Mouse (Mus musculus) heart, embryonic 12.5 days (tissue): Measurements from ENCODE around the gene Gck. TPM values are rescaled to one million over a fixed set of nuclear protein-coding genes. Genes with fewer than 3 reads are reported as not detected.
A peak's percentile ranks its signal among the peaks of the same experiment; 100 is the strongest.

Source experiments
- ATAC-seq: fragments of 200-750 bp; cut with Nextera tagmentation; 2 replicates; pipeline ENCODE4 v1.8.0; 2017; ENCODE audit warnings: moderate TSS enrichment, moderate library complexity; ENCODE audit not compliant: insufficient number of reproducible peaks, low FRiP score
- H3K27ac ChIP-seq: fragments of 300-500 bp; sonication (generic); 2 replicates; pipeline ENCODE4 v1.5.1; 2016; ENCODE audit warnings: mild to moderate bottlenecking, moderate library complexity; ENCODE audit not compliant: poor library complexity, severe bottlenecking
- H3K27me3 ChIP-seq: fragments of 300-500 bp; sonication (generic); replicated peaks from 2 replicates; pipeline ENCODE4 v1.6.1; 2016; ENCODE audit warnings: mild to moderate bottlenecking, moderate library complexity
- H3K36me3 ChIP-seq: fragments of 300-500 bp; sonication (generic); 2 replicates; pipeline ENCODE4 v1.6.1; 2016; ENCODE audit warnings: mild to moderate bottlenecking, moderate library complexity
- H3K4me1 ChIP-seq: fragments of 300-500 bp; sonication (generic); replicated peaks from 2 replicates; pipeline ENCODE4 v1.6.1; 2016; ENCODE audit warnings: mild to moderate bottlenecking
- H3K4me2 ChIP-seq: fragments of 300-500 bp; sonication (generic); 2 replicates; pipeline ENCODE4 v1.6.1; 2016; ENCODE audit warnings: mild to moderate bottlenecking, moderate library complexity
- H3K4me3 ChIP-seq: fragments of 300-500 bp; sonication (generic); 2 replicates; pipeline ENCODE4 v1.5.1; 2016; ENCODE audit warnings: mild to moderate bottlenecking
- H3K9ac ChIP-seq: fragments of 300-500 bp; sonication (generic); 2 replicates; pipeline ENCODE4 v1.6.1; 2016; ENCODE audit warnings: mild to moderate bottlenecking, moderate library complexity
- H3K9me3 ChIP-seq: fragments of 300-500 bp; sonication (generic); replicated peaks from 2 replicates; pipeline ENCODE4 v1.6.1; 2016; ENCODE audit warnings: mild to moderate bottlenecking, moderate library complexity
- WGBS: fragments of 180-500 bp; shearing (Covaris S2); methylation state at CpG from one replicate; pipeline ENCODE4 v1.1.7; 2016; 5-methylcytosine and 5-hydroxymethylcytosine counted together
- polyA plus RNA-seq: library from polyadenylated mRNA; unstranded; fragments of >200 nt; fragmentation: Nextera tagmentation; extraction: Ambion mirVana; gene quantifications from 2 replicates; pipeline ENCODE4 v1.2.1, GENCODE M21; 2016

The Gck gene
- polyA plus RNA-seq, 1 experiment from 2014 or later = 2.2 TPM

- WGBS = 75% methylated on average over 1 of the region's 1 CpGs
- no peak overlapping the region for H3K4me2 ChIP-seq
- no peaks in the 10 kb centered on the region for H3K4me1 ChIP-seq
- no peak overlapping the region for H3K9ac ChIP-seq
- peaks cover 16% of the 10 kb centered on the region for H3K9me3 ChIP-seq
- H3K27ac ChIP-seq = no peak overlapping the region
- H3K27me3 ChIP-seq = no peaks in the 10 kb centered on the region
- ATAC-seq = no peak
- H3K4me3 ChIP-seq = no peak overlapping the region
- H3K36me3 ChIP-seq = no peaks in the 10 kb centered on the region
Measured at GRCm38 (mm10) chr11:5930578-5930977, 19.3 kb downstream of the Gck start.

DNA sequence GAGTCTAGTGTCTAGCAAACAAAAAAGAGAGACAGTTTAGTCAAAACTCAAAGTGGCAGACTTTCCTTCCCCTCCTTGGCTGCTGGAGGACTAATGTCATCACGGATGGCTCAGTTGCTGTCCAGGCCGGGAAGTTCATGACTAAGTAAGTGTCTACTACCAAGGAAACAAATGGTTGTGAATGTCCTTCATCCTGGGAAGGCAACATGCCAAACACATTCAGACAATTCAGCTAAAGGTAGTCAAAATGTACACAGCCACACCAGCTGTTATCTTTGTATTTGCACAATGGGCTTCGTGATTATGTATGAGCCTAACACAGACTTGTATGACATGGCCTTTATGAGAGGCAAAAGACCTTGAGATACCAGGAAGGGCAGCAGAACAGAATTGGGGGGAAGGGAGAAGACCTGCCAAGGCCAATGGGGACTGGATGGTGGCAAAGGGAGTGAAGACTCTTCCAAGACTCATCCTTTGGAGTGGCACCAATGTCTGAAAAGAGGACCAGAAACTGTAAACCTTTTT lies 23.1 kb downstream of the Gck start:
- WGBS = 77% methylated on average over 3 of the region's 3 CpGs
- peaks cover 5% of the 10 kb centered on the region; the same call in 1 of the 2 replicates for H3K9me3 ChIP-seq
- no peak overlapping the region for H3K4me3 ChIP-seq
- no peak overlapping the region for H3K9ac ChIP-seq
- no peak for ATAC-seq
- no peaks in the 10 kb centered on the region for H3K36me3 ChIP-seq
- H3K27me3 ChIP-seq = no peaks in the 10 kb centered on the region
- H3K4me1 ChIP-seq = no peaks in the 10 kb centered on the region
- no peak overlapping the region for H3K27ac ChIP-seq
- H3K4me2 ChIP-seq = no peak overlapping the region

- no peak for ATAC-seq
- H3K9ac ChIP-seq = no peak overlapping the region
Measured at GRCm38 (mm10) chr11:5924699-5925098, 25.2 kb downstream of the Gck start.

DNA sequence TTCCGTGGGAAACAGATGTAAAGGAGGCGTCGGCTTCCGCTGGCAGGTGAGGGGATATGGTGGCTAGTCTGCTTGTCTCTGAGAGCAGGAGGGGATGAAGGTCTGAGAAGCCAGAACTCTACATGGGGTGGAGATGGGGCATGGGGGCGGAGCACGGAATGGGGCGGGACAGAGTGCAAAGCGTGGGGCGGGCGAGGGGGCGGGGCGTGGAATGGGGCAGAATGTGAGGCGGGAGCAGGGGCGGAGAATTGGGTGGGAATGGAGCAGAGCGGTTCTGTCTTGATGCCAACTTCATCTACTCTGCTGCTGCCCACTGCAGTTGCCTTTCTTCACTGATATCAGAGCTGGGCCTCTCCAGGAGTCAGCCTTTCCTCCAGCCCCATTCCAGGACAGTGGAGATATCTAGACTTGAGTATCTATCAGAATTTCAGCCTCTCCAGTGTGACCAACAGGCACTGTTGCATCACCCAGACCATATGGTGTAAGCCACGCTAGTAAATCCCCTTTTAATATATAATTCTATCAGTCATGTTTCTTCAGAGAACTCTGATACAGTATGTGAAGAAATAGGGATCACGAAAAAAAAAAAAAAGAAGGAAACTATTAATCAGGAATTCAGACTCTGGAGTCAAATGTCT lies 29.4 kb downstream of the Gck start:
- 34% methylated on average over 17 of the region's 17 CpGs for WGBS
- H3K27me3 ChIP-seq = no peaks in the 10 kb centered on the region
- no peaks in the 10 kb centered on the region for H3K36me3 ChIP-seq
- H3K4me3 ChIP-seq = no peak overlapping the region
- 0 out of 2 replicates have a peak overlapping the region, but pooled peaks have one; percentile 27 for H3K4me2 ChIP-seq
- peak; percentile 51 for ATAC-seq
- peaks cover 16% of the 10 kb centered on the region for H3K4me1 ChIP-seq
- H3K9me3 ChIP-seq = no peaks in the 10 kb centered on the region
- no peak overlapping the region for H3K27ac ChIP-seq
- no peak overlapping the region for H3K9ac ChIP-seq

More at GRCm38 (mm10) chr11:5924699-5925098, 25.2 kb downstream of the Gck start:
- WGBS = 64% methylated on average over 8 of the region's 8 CpGs
- no peaks in the 10 kb centered on the region for H3K36me3 ChIP-seq
- no peak overlapping the region for H3K4me3 ChIP-seq
- no peak overlapping the region for H3K4me2 ChIP-seq
- no peaks in the 10 kb centered on the region for H3K27me3 ChIP-seq
- H3K9me3 ChIP-seq = no peaks in the 10 kb centered on the region
- peaks cover 4% of the 10 kb centered on the region; the same call in 1 of the 2 replicates for H3K4me1 ChIP-seq
- no peak overlapping the region for H3K27ac ChIP-seq

DNA sequence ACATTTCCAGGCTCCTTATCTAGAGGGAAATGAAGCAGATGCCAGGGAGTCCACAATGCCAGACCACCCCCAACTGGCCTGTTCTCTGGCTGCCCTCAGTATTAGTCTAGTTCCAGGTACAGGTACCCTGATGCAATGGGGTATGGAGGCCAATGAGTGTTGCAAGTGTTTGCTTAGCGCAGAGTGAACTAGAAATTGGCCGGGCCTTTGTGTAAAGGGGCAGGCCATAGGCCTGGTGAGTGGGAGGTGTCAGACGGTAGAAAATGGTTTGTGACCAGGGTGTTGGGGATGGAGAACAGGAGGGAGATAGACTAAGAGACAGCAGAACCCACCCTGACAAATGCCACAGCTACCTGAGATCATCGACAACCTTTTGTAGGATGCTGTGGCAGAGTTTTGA lies 30.3 kb downstream of the Gck start:
- no peaks in the 10 kb centered on the region for H3K36me3 ChIP-seq
- no peaks in the 10 kb centered on the region for H3K9me3 ChIP-seq
- H3K4me2 ChIP-seq = no peak overlapping the region
- 83% methylated on average over 4 of the region's 4 CpGs for WGBS
- no peak for ATAC-seq
- no peak overlapping the region for H3K9ac ChIP-seq
- no peaks in the 10 kb centered on the region for H3K27me3 ChIP-seq
- peaks cover 16% of the 10 kb centered on the region for H3K4me1 ChIP-seq
- no peak overlapping the region for H3K27ac ChIP-seq
- no peak overlapping the region for H3K4me3 ChIP-seq

DNA sequence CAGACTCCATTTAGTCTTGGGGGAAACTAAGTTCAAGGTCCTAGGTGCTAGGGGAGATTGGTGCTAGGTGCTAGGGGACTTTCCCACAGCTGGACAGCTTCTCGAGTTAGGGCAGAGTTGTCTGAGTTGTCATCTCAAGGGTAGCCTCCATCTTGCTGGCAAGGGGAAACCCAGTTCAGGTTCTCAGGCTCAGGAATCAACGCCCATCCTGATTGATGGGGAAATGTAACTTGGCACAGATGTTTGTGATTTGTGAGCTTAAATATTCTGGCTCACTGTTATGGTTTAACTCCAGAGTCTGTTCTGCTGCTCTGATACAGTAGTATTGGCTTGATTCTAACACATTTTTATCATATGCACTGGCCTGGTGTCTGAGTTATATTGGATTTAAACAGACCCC lies 31.8 kb downstream of the Gck start:
- Histone ChIP-seq H3K27me3 (no peaks in the 10 kb centered on the region), H3K9me3 (no peaks in the 10 kb centered on the region), H3K4me1 (peaks cover 16% of the 10 kb centered on the region), H3K4me3 (no peak overlapping the region), H3K4me2 (no peak overlapping the region), H3K27ac (no peak overlapping the region), H3K36me3 (no peaks in the 10 kb centered on the region), H3K9ac (no peak overlapping the region)
- no peak for ATAC-seq
- 72% methylated on average over 2 of the region's 2 CpGs for WGBS

DNA sequence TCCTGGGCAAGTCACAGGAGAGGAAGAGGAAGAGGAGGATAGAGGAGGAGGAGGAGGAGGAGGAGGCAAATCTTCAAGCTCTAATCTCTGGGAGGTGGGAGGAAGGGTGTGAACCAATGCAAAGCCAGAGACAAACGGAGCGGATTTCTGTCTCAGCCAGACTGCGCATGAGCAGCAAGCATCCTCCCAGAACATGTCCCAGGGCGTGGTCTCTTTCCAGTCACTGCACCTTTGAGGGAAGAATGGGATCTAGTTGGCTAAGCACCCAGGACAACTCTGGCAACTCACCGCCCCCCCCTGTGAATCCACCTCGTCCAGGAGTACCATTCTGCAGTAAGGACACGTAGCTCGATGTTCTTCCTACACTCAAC lies 33.7 kb downstream of the Gck start:
- H3K4me1 ChIP-seq = peaks cover 16% of the 10 kb centered on the region
- H3K9me3 ChIP-seq = no peaks in the 10 kb centered on the region
- H3K4me2 ChIP-seq = no peak overlapping the region
- H3K4me3 ChIP-seq = no peak overlapping the region
- ATAC-seq = no peak
- no peak overlapping the region for H3K9ac ChIP-seq
- H3K27ac ChIP-seq = no peak overlapping the region
- no peaks in the 10 kb centered on the region for H3K36me3 ChIP-seq
- 62% methylated on average over 8 of the region's 8 CpGs for WGBS
- H3K27me3 ChIP-seq = no peaks in the 10 kb centered on the region

- no peak for ATAC-seq
- H3K9ac ChIP-seq = no peak overlapping the region
- no peak overlapping the region for H3K27ac ChIP-seq
- H3K27me3 ChIP-seq = no peaks in the 10 kb centered on the region
- no peak overlapping the region for H3K4me2 ChIP-seq
- WGBS = 67% methylated on average over 5 of the region's 5 CpGs
- H3K4me3 ChIP-seq = no peak overlapping the region
- no peaks in the 10 kb centered on the region for H3K9me3 ChIP-seq
- H3K4me1 ChIP-seq = peaks cover 16% of the 10 kb centered on the region
- no peaks in the 10 kb centered on the region for H3K36me3 ChIP-seq
Measured at GRCm38 (mm10) chr11:5915429-5916177, 34.3 kb downstream of the Gck start.

- Histone ChIP-seq H3K27me3 (no peaks in the 10 kb centered on the region), H3K36me3 (no peaks in the 10 kb centered on the region), H3K9me3 (no peaks in the 10 kb centered on the region), H3K27ac (no peak overlapping the region), H3K4me1 (peaks cover 12% of the 10 kb centered on the region), H3K9ac (no peak overlapping the region; the same call in 1 of the 2 replicates), H3K4me2 (no peak overlapping the region), H3K4me3 (no peak overlapping the region)
- 44% methylated on average over 5 of the region's 5 CpGs for WGBS
- no peak for ATAC-seq
Measured at GRCm38 (mm10) chr11:5914940-5915339, 34.9 kb downstream of the Gck start.

DNA sequence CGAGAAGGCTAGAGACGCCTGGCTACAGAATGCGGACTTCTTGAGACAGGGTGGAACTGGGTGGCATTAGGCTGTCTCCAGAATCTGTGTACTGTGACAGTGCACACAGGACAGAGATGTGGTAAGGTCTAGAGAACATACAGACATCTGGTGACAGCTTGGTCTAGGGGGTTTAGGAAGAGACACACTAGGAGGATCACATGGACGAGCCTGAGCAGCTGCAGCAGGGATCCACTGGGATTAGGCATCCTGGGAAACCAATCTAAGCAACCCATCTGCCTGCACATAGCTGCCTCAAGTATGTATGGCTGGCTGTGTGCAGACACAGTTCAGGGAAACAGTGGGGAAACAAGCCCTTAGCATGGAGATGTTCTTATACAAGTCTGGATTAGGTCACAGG lies 35.9 kb downstream of the Gck start:
- Histone ChIP-seq H3K4me2 (no peak overlapping the region), H3K4me1 (peaks cover 12% of the 10 kb centered on the region), H3K36me3 (no peaks in the 10 kb centered on the region), H3K4me3 (no peak overlapping the region), H3K9ac (no peak overlapping the region), H3K27ac (no peak overlapping the region), H3K27me3 (no peaks in the 10 kb centered on the region), H3K9me3 (no peaks in the 10 kb centered on the region)
- 74% methylated on average over 4 of the region's 4 CpGs for WGBS
- ATAC-seq = no peak

- H3K27ac ChIP-seq = no peak overlapping the region
- H3K4me2 ChIP-seq = no peak overlapping the region
- 0 out of 2 replicates have a peak, but pooled peaks have one; percentile 9 for ATAC-seq
- H3K9ac ChIP-seq = no peak overlapping the region
- WGBS = 58% methylated on average over 8 of the region's 8 CpGs
- H3K4me1 ChIP-seq = peaks cover 12% of the 10 kb centered on the region
- no peaks in the 10 kb centered on the region for H3K27me3 ChIP-seq
- H3K36me3 ChIP-seq = no peaks in the 10 kb centered on the region
- H3K9me3 ChIP-seq = no peaks in the 10 kb centered on the region
- no peak overlapping the region for H3K4me3 ChIP-seq
Measured at GRCm38 (mm10) chr11:5913256-5913655, 36.6 kb downstream of the Gck start.
